Mouse (Mus musculus): Measurements from ENCODE around the gene Fth1. TPM values are rescaled to one million over a fixed set of nuclear protein-coding genes. Genes with fewer than 3 reads are reported as not detected.

The Fth1 gene
- polyA plus RNA-seq, 1 experiment from 2014 or later, result 1,844 TPM

DNA sequence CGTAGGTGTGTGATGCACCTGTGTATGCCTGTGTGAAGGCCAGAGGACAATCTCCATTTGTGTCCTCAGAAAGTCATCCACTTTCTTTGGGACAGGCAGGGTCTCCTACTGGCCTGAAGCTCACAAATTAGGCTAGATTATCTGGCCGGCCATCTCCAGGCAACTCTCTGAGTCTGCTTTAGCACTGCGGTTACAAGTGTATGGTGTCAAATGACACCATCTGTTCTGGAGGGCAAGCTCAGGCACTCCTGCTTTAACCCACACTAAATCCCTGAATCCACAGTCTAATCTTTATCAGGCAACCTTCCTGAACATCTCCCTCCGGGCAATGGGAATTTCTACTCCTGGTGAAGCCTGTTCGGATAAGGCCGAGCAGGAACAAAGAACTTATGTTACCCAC lies 6.8 kb downstream of the Fth1 start:
- 73% methylated on average over 6 of the region's 6 CpGs for WGBS
- no peaks in the 10 kb centered on the region for H3K9me3 ChIP-seq (ENCODE audit: control insufficient read depth, low read length)
- peaks cover 12% of the 10 kb centered on the region for H3K4me1 ChIP-seq (replicated peaks; ENCODE audit: control insufficient read depth, insufficient read depth, low read length)
- no peak for DNase-seq (ENCODE audit: low spot score)
- H3K27me3 ChIP-seq (ENCODE audit: control insufficient read depth, insufficient read depth, low read length), result no peaks in the 10 kb centered on the region
- H3K36me3 ChIP-seq (replicated peaks; ENCODE audit: control insufficient read depth, insufficient read depth), result peaks cover 27% of the 10 kb centered on the region
- no peak overlapping the region for H3K27ac ChIP-seq
- no peak overlapping the region for H3K9ac ChIP-seq
- no peak overlapping the region for H3K4me3 ChIP-seq (replicated peaks; ENCODE audit: low read length)
- no peak for ATAC-seq (ENCODE audit: low FRiP score)
- no peak overlapping the region for H3K4me2 ChIP-seq (replicated peaks)

DNA sequence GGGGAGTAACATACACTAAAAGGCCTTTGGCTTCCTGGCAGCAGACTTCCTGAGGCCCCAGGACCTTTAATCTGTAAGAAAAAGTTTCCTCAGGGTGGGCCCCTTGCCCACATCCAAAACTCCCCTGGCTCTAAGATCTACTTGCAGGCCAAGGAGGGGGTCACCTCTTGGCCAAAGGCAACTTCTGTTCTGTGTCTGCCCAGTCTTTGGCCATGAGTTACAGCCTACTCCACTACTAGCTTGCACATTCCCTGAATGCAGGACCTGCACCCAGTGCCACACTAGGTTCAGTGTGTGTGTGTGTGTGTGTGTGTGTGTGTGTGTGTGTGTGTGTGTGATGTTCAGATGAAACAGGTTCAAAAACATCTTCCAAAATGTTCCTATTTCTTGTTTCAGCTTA lies 7.2 kb downstream of the Fth1 start:
- H3K4me1 ChIP-seq (replicated peaks; ENCODE audit: control insufficient read depth, insufficient read depth, low read length), result peaks cover 12% of the 10 kb centered on the region
- no peak overlapping the region for H3K4me2 ChIP-seq (replicated peaks)
- no peaks in the 10 kb centered on the region for H3K27me3 ChIP-seq (ENCODE audit: control insufficient read depth, insufficient read depth, low read length)
- no peaks in the 10 kb centered on the region for H3K9me3 ChIP-seq (ENCODE audit: control insufficient read depth, low read length)
- no peak for DNase-seq (ENCODE audit: low spot score)
- no peak overlapping the region for H3K27ac ChIP-seq
- peaks cover 27% of the 10 kb centered on the region for H3K36me3 ChIP-seq (replicated peaks; ENCODE audit: control insufficient read depth, insufficient read depth)
- no peak overlapping the region for H3K4me3 ChIP-seq (replicated peaks; ENCODE audit: low read length)
- H3K9ac ChIP-seq, result no peak overlapping the region
- ATAC-seq (ENCODE audit: low FRiP score), result no peak

DNA sequence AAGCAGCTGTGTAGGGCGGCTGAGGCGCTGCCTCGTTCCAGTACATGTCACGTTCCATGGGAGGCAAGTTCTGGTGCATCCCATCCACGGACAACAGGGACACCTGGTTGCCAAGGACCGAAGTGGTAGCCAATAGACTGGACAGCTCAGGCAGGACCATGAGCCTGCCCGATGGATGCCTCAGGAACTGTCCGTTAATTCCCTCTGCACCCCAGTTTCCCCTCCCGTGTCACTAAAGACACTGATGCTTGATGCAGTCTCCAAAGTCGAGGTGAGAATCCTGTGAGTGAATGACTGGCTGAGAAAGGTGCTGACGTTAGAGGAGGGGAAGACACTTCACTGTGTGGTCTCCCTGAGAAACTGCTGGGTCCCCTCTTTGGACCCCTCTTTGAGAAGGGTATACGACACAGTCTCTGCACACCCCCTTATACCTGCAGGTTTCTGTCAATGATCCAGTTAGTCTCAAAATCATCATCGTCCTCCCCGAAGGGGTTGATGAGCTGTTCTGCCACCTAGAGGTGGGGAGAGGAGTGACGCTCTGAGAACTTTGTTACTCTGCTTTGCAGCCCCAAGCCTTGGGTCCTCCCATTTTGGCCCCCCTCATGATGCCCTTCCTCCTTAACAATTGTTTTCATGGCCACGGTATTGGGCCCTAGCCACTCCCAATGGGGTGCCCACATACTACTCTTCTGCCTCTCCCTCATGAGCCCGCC lies 8.9 kb downstream of the Fth1 start:
- Histone ChIP-seq H3K9ac (no peak overlapping the region), H3K4me1 (replicated peaks; ENCODE audit: control insufficient read depth, insufficient read depth, low read length) (peaks cover 6% of the 10 kb centered on the region), H3K4me3 (replicated peaks; ENCODE audit: low read length) (no peak overlapping the region), H3K9me3 (ENCODE audit: control insufficient read depth, low read length) (no peaks in the 10 kb centered on the region), H3K4me2 (replicated peaks) (no peak overlapping the region), H3K36me3 (replicated peaks; ENCODE audit: control insufficient read depth, insufficient read depth) (peaks cover 23% of the 10 kb centered on the region), H3K27ac (no peak overlapping the region), H3K27me3 (ENCODE audit: control insufficient read depth, insufficient read depth, low read length) (no peaks in the 10 kb centered on the region)
- 70% methylated on average over 17 of the region's 17 CpGs for WGBS
- ATAC-seq (ENCODE audit: low FRiP score) (no peak), DNase-seq (ENCODE audit: low spot score) (peak; percentile 31)

GRCm38 (mm10) chr19:9989884-9990256 lies 9.5 kb downstream of the Fth1 start:
- DNase-seq (ENCODE audit: low spot score) (no peak), ATAC-seq (ENCODE audit: low FRiP score) (no peak)
- Histone ChIP-seq H3K4me2 (replicated peaks) (no peak overlapping the region), H3K27ac (no peak overlapping the region), H3K9me3 (ENCODE audit: control insufficient read depth, low read length) (no peaks in the 10 kb centered on the region), H3K27me3 (ENCODE audit: control insufficient read depth, insufficient read depth, low read length) (no peaks in the 10 kb centered on the region), H3K4me3 (replicated peaks; ENCODE audit: low read length) (no peak overlapping the region), H3K9ac (no peak overlapping the region), H3K4me1 (replicated peaks; ENCODE audit: control insufficient read depth, insufficient read depth, low read length) (peaks cover 5% of the 10 kb centered on the region; the same call in 1 of the 2 replicates), H3K36me3 (replicated peaks; ENCODE audit: control insufficient read depth, insufficient read depth) (peaks cover 17% of the 10 kb centered on the region)

- no peak overlapping the region for H3K9ac ChIP-seq
- H3K4me1 ChIP-seq (replicated peaks; ENCODE audit: control insufficient read depth, insufficient read depth, low read length), result peaks cover 5% of the 10 kb centered on the region; the same call in 1 of the 2 replicates
- H3K4me3 ChIP-seq (replicated peaks; ENCODE audit: low read length), result no peak overlapping the region
- peaks cover 3% of the 10 kb centered on the region for H3K36me3 ChIP-seq (replicated peaks; ENCODE audit: control insufficient read depth, insufficient read depth)
- whole genome bisulfite sequencing, result 19% methylated on average over 5 of the region's 5 CpGs
- no peak overlapping the region for H3K27ac ChIP-seq
- DNase-seq (ENCODE audit: low spot score), result peak; percentile 68
- ATAC-seq (ENCODE audit: low FRiP score), result no peak
- no peak overlapping the region for H3K4me2 ChIP-seq (replicated peaks)
- no peaks in the 10 kb centered on the region for H3K27me3 ChIP-seq (ENCODE audit: control insufficient read depth, insufficient read depth, low read length)
- no peaks in the 10 kb centered on the region for H3K9me3 ChIP-seq (ENCODE audit: control insufficient read depth, low read length)
Observed at GRCm38 (mm10) chr19:9991304-9991703, 10.9 kb downstream of the Fth1 start.

- Histone ChIP-seq H3K9ac (peak overlapping the region; percentile 49), H3K27ac (0 out of 2 replicates have a peak overlapping the region, but pooled peaks have one; percentile 1), H3K36me3 (replicated peaks; ENCODE audit: control insufficient read depth, insufficient read depth) (no peaks in the 10 kb centered on the region), H3K4me1 (replicated peaks; ENCODE audit: control insufficient read depth, insufficient read depth, low read length) (peaks cover 5% of the 10 kb centered on the region; the same call in 1 of the 2 replicates), H3K9me3 (ENCODE audit: control insufficient read depth, low read length) (no peaks in the 10 kb centered on the region), H3K4me2 (replicated peaks) (peak overlapping the region; percentile 53), H3K4me3 (replicated peaks; ENCODE audit: low read length) (peak overlapping the region; percentile 28), H3K27me3 (ENCODE audit: control insufficient read depth, insufficient read depth, low read length) (no peaks in the 10 kb centered on the region)
- DNase-seq (ENCODE audit: low spot score) (no peak), ATAC-seq (ENCODE audit: low FRiP score) (peak; percentile 46)
- WGBS, result 46% methylated on average over 26 of the region's 26 CpGs
Observed at GRCm38 (mm10) chr19:9992011-9992958, 11.9 kb downstream of the Fth1 start.

DNA sequence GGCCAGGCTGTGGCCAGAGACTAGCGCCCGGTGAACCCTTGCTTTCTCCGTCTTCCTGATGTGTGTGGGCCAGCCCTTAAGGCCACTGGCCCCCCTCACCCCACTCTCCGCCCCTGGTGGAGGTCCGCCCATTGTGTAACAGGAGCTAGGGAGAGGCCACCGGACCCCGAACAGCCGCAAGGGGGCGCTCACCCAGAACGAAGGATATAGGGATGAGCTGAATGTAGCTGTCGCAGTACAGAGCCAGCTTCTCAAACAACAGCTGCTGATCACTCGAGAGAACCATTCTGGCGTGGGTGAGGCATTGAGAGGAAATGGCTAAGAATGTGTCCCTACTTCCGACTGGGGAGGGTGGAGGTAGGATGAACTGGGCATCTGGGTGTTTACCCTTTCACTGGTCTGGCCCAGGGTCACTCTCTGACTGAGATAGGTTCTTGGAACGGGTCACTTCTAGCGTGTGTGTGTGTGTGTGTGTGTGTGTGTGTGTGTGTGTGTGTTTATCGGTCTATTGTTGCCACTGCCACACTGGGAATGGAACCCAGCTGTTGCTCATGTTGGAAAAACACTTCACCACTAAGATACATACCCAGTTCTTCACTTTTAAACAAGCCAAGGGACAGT lies 12.7 kb downstream of the Fth1 start:
- H3K9ac ChIP-seq, result peak overlapping the region; percentile 49
- H3K9me3 ChIP-seq (ENCODE audit: control insufficient read depth, low read length), result no peaks in the 10 kb centered on the region
- 0 out of 2 replicates have a peak overlapping the region, but pooled peaks have one; percentile 1 for H3K27ac ChIP-seq
- WGBS, result 6% methylated on average over 17 of the region's 17 CpGs
- peak; percentile 90 for ATAC-seq (ENCODE audit: low FRiP score)
- peaks cover 5% of the 10 kb centered on the region; the same call in 1 of the 2 replicates for H3K4me1 ChIP-seq (replicated peaks; ENCODE audit: control insufficient read depth, insufficient read depth, low read length)
- H3K27me3 ChIP-seq (ENCODE audit: control insufficient read depth, insufficient read depth, low read length), result no peaks in the 10 kb centered on the region
- no peaks in the 10 kb centered on the region for H3K36me3 ChIP-seq (replicated peaks; ENCODE audit: control insufficient read depth, insufficient read depth)
- peak overlapping the region; percentile 28 for H3K4me3 ChIP-seq (replicated peaks; ENCODE audit: low read length)
- peak; percentile 82 for DNase-seq (ENCODE audit: low spot score)
- H3K4me2 ChIP-seq (replicated peaks), result peak overlapping the region; percentile 53

DNA sequence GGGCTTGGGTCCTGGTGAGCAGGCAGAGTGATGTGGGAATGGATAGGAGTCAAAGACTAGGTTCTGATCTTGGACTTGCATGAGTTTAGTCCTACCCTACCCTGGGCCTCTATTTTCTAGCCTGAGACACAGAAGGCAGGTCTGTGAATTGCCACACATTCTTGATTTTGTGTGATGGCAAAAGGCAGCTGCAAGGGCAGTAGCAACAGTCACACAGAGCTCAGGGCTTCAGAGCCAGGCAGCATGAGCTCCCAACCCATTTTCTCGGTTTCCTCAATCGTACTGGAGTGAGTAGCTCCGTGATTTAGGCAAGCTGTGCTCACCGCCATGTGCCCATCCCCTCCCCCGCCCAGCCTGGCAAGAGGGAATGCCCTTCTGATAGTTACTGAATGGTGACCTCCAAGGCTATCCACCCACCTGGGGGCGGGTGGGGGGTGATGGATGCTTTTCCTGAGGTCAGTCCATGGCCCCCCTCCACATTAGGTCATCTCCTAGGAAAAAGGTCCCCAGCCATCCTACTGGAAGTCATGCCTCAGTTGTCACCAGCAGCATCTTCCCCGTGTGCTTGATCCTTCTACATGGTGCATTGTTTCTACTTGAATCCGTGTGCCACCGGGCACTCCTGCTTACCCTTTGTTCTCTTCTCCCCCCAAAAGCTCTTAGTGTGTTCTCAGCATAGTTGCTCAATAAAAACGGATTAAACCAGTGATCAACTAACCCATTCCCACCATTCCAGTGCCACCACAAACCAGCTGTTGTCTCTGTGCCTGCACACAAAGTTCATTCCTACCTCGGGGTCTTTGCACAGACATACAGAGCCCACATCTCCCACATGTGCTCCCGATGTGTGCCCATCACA lies 17.0 kb downstream of the Fth1 start:
- Histone ChIP-seq H3K9ac (no peak overlapping the region), H3K4me3 (replicated peaks; ENCODE audit: low read length) (no peak overlapping the region), H3K27me3 (ENCODE audit: control insufficient read depth, insufficient read depth, low read length) (no peaks in the 10 kb centered on the region), H3K4me1 (replicated peaks; ENCODE audit: control insufficient read depth, insufficient read depth, low read length) (peaks cover 5% of the 10 kb centered on the region; the same call in 1 of the 2 replicates), H3K9me3 (ENCODE audit: control insufficient read depth, low read length) (no peaks in the 10 kb centered on the region), H3K4me2 (replicated peaks) (no peak overlapping the region), H3K27ac (no peak overlapping the region), H3K36me3 (replicated peaks; ENCODE audit: control insufficient read depth, insufficient read depth) (no peaks in the 10 kb centered on the region)
- 82% methylated on average over 12 of the region's 12 CpGs for WGBS
- no peak for DNase-seq (ENCODE audit: low spot score)
- no peak for ATAC-seq (ENCODE audit: low FRiP score)

Data from hindbrain, embryonic 14.5 days (tissue).